Mouse (Mus musculus) liver, embryonic 12.5 days (tissue): Measurements from ENCODE around the gene Gpa33. TPM values are rescaled to one million over a fixed set of nuclear protein-coding genes. Genes with fewer than 3 reads are reported as not detected.

Source experiments
- ATAC-seq: fragments of 200-750 bp; cut with Nextera tagmentation; 2 replicates; pipeline ENCODE4 v1.8.0; 2017; ENCODE audit warnings: moderate number of reproducible peaks, mild to moderate bottlenecking, moderate library complexity
- H3K27ac ChIP-seq: fragments of 300-500 bp; sonication (generic); 2 replicates; pipeline ENCODE4 v1.5.1; 2016; ENCODE audit warnings: mild to moderate bottlenecking
- H3K27me3 ChIP-seq: fragments of 300-500 bp; sonication (generic); replicated peaks from 2 replicates; pipeline ENCODE4 v1.6.1; 2016; ENCODE audit warnings: mild to moderate bottlenecking, moderate library complexity
- H3K36me3 ChIP-seq: fragments of 300-500 bp; sonication (generic); 2 replicates; pipeline ENCODE4 v1.6.1; 2016; ENCODE audit warnings: mild to moderate bottlenecking, moderate library complexity
- H3K4me1 ChIP-seq: fragments of 300-500 bp; sonication (generic); 2 replicates; pipeline ENCODE4 v1.6.1; 2016
- H3K4me2 ChIP-seq: fragments of 300-500 bp; sonication (generic); 2 replicates; pipeline ENCODE4 v1.6.1; 2016; ENCODE audit warnings: mild to moderate bottlenecking, moderate library complexity
- H3K4me3 ChIP-seq: fragments of 300-500 bp; sonication (generic); 2 replicates; pipeline ENCODE4 v1.5.1; 2016; ENCODE audit warnings: mild to moderate bottlenecking, moderate library complexity
- H3K9ac ChIP-seq: fragments of 300-500 bp; sonication (generic); 2 replicates; pipeline ENCODE4 v1.6.1; 2016; ENCODE audit warnings: mild to moderate bottlenecking, moderate library complexity
- H3K9me3 ChIP-seq: fragments of 300-500 bp; sonication (generic); replicated peaks from 2 replicates; pipeline ENCODE4 v1.6.1; 2016; ENCODE audit warnings: mild to moderate bottlenecking, moderate library complexity
- WGBS: fragments of 180-500 bp; shearing (Covaris S2); methylation state at CpG from one replicate; pipeline ENCODE4 v1.1.7; 2016; ENCODE audit not compliant: insufficient replicate concordance; 5-methylcytosine and 5-hydroxymethylcytosine counted together
- polyA plus RNA-seq: library from polyadenylated mRNA; unstranded; fragments of >200 nt; fragmentation: Nextera tagmentation; extraction: Ambion mirVana; gene quantifications from 2 replicates; pipeline ENCODE4 v1.2.1, GENCODE M21; 2016

Gene Gpa33
- polyA plus RNA-seq, 1 experiment from 2014 or later: not detected

DNA sequence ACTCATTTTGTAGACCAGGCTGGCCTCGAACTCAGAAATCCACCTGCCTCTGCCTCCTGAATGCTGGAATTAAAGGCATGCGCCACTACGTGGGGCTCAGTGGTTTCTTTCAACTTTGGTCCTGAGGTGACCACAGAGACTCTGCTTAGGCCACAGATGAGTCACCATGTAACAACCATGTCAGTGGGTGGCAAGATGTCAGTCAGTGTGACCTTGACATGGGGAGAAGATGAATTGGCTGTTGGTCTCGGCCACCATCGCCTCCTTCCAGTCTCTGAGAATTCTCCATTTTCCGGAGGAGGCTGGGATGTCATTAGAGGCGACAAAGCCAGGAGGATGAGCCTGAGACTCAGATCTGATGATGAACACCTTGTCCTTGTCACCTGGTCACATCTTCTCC lies 39.7 kb downstream of the Gpa33 start:
- H3K9me3 ChIP-seq: no peaks in the 10 kb centered on the region
- no peaks in the 10 kb centered on the region for H3K36me3 ChIP-seq
- ATAC-seq: no peak
- H3K4me3 ChIP-seq: no peak overlapping the region
- H3K27me3 ChIP-seq: no peaks in the 10 kb centered on the region
- H3K27ac ChIP-seq: no peak overlapping the region
- H3K4me2 ChIP-seq: no peak overlapping the region
- 62% methylated on average over 7 of the region's 7 CpGs for WGBS
- no peak overlapping the region for H3K9ac ChIP-seq
- no peaks in the 10 kb centered on the region for H3K4me1 ChIP-seq

DNA sequence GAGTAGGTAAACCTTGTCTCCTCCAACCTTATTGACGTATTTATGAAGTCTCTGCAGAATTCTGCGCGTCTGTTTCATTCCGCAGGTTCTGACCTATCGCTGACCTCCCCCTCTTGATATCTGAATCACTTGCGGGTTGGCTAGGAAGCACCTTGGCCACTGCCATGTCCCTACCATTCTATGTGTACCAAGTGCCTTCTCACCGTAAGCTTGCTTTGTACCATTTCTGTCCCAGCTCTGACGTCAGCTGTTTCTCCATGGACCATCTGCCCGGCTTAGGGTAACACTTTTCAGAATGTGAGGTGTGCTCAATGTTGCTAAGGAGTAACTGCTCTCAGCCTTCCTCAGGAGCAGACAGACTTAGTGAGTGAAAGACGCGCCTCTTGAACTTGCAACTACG lies 40.8 kb downstream of the Gpa33 start:
- Histone ChIP-seq H3K4me2 (no peak overlapping the region), H3K36me3 (no peaks in the 10 kb centered on the region), H3K27me3 (no peaks in the 10 kb centered on the region), H3K27ac (no peak overlapping the region), H3K4me1 (no peaks in the 10 kb centered on the region), H3K9ac (no peak overlapping the region), H3K9me3 (no peaks in the 10 kb centered on the region), H3K4me3 (no peak overlapping the region)
- ATAC-seq: no peak
- 79% methylated on average over 12 of the region's 12 CpGs for WGBS

DNA sequence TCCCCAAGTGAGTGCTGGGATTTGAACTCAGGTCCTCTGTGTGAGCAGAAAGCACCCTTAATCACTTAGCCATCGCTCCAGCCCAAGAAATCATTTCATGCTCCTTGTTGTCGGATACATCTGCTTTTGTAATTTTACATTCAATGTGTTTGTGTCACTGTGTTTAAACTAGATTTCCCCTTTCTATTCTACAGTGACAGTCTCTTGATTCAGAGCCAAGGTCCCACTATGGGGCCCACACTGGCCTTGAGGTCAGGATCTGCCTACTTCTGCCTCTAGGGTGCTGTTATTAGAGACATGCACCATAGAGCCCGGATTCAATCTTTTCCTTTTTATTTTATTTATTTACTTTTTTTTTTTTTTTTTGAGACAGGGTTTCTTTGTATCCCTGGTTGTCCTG lies 43.0 kb downstream of the Gpa33 start:
- Histone ChIP-seq H3K9ac (no peak overlapping the region), H3K27me3 (no peaks in the 10 kb centered on the region), H3K9me3 (no peaks in the 10 kb centered on the region), H3K36me3 (no peaks in the 10 kb centered on the region), H3K4me2 (no peak overlapping the region), H3K27ac (no peak overlapping the region), H3K4me1 (no peaks in the 10 kb centered on the region), H3K4me3 (no peak overlapping the region)
- WGBS: 70% methylated on average over 3 of the region's 3 CpGs
- no peak for ATAC-seq

DNA sequence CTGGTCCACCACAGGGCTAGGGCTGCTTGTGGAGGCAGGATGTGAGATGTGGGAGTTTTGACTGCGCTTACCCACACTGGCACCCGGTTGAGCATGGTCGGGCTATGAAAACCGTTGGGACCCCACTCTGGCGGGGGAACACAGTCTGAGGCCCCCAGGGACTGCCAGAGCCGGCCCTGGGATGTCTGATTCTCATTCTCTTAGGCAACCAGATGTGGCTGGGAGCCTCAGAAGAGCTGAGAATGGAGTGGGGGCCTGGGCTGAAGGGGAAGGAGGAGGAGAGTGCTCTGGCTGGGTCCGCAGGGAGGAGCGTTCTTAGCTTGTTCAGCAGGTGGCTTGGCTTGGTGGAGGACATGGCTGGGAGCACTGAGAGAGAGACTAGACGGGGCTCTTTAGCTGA lies 43.6 kb downstream of the Gpa33 start:
- Histone ChIP-seq H3K4me1 (no peaks in the 10 kb centered on the region), H3K4me3 (no peak overlapping the region), H3K27ac (no peak overlapping the region), H3K4me2 (no peak overlapping the region), H3K36me3 (no peaks in the 10 kb centered on the region), H3K27me3 (no peaks in the 10 kb centered on the region), H3K9ac (no peak overlapping the region), H3K9me3 (no peaks in the 10 kb centered on the region)
- WGBS: 63% methylated on average over 9 of the region's 9 CpGs
- ATAC-seq: no peak

DNA sequence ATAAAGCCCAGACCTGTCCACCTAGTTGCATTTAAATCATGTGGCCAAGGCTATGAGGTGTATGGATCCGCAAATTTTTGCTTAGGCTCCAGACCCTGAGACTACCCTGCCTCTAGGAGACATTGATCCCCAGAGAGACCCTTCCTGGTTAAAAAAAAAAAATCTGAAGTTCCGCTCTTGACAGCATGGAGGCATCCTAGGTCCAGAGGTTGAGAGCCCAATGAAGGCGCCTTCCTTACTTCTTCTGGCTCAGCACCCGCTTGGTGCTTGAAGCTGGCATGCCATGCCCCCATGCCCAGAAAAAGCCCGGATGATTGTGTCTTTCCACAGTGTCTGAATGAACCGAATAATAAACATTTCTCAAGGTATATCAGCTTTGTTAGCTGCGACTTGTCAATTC lies 51.5 kb downstream of the Gpa33 start:
- H3K9ac ChIP-seq: no peak overlapping the region
- no peaks in the 10 kb centered on the region for H3K27me3 ChIP-seq
- no peak overlapping the region for H3K4me2 ChIP-seq
- H3K4me1 ChIP-seq: no peaks in the 10 kb centered on the region
- 74% methylated on average over 7 of the region's 7 CpGs for WGBS
- no peaks in the 10 kb centered on the region for H3K9me3 ChIP-seq
- ATAC-seq: no peak
- H3K27ac ChIP-seq: no peak overlapping the region
- H3K4me3 ChIP-seq: no peak overlapping the region
- H3K36me3 ChIP-seq: no peaks in the 10 kb centered on the region

DNA sequence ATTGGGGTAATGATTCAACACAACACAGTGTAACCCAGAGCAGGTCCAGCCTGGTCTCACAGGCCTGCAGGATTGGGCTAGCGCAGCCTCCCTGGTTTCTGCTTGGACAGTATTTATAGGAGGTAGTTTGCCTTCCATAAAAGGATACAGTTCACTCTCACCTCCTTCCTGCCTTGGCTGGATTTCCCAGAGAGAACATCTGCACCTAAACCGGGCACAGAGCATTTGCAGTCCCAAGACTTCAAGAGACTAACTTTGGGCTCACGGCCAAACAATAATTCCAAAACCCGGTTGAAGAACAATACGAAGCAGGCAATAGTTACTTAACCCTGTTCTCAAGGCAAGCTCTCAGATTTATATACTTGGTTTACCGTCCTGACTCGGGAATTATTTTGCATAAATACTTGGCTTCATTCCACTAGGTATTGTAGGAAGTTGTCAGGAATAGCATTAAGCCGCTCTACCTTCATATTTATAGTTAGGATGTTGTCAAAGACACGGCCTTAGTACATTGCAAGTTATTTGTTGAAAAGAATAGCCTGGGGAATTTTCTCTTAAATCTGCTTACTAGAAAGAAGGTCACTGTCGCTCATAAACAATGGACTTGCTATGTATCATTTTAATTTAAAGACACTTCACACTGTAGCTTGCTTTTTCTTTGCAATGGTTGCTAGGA lies 53.1 kb downstream of the Gpa33 start:
- Histone ChIP-seq H3K9ac (no peak overlapping the region), H3K4me1 (no peaks in the 10 kb centered on the region), H3K27ac (no peak overlapping the region), H3K4me2 (no peak overlapping the region), H3K9me3 (no peaks in the 10 kb centered on the region), H3K36me3 (no peaks in the 10 kb centered on the region), H3K4me3 (no peak overlapping the region), H3K27me3 (no peaks in the 10 kb centered on the region)
- no peak for ATAC-seq
- 75% methylated on average over 10 of the region's 10 CpGs for WGBS

DNA sequence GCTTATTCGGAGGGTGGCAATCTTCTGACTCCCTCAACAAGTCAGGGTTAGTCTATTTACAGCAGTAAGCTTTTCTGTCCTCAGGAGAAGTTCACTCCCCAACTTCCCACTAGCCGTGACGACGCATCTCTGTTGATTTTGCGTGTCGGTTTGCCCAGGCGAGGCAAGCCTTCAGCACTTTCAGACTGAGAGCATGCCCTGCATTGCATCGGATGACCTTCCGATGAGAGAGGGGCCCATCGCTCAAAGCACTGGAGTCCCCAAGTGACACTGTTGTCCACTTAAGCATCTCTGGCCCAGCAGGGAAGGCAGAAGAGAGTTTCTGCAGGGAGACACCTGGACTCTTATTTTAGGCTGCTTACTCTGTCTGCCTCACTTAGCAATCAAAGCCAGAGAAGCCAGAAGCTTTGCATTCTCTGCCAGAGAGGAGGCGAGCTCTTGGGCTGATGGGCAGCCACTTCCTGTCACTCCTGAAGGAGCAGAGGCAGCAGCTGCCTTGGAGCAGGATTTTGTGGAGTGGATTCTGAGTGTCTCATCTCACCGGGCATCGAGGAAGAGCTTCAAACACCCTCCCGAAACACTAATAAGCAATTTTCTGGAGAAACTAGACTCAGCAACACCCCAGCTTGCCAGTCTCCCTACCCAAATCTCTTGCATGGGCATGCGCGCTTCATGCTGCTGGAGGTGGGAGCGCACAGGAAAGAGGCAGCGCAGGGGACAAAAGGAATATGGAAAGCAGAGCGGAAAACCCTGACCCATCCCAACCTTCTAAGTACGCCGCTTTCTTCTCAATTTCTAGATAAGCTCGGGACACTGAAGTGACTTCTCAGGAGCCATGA lies 54.6 kb downstream of the Gpa33 start:
- no peaks in the 10 kb centered on the region for H3K27me3 ChIP-seq
- H3K4me1 ChIP-seq: no peaks in the 10 kb centered on the region
- H3K36me3 ChIP-seq: no peaks in the 10 kb centered on the region
- no peak overlapping the region for H3K4me3 ChIP-seq
- no peak for ATAC-seq
- no peak overlapping the region for H3K27ac ChIP-seq
- WGBS: 63% methylated on average over 22 of the region's 22 CpGs
- H3K9ac ChIP-seq: no peak overlapping the region
- no peak overlapping the region for H3K4me2 ChIP-seq
- no peaks in the 10 kb centered on the region for H3K9me3 ChIP-seq

DNA sequence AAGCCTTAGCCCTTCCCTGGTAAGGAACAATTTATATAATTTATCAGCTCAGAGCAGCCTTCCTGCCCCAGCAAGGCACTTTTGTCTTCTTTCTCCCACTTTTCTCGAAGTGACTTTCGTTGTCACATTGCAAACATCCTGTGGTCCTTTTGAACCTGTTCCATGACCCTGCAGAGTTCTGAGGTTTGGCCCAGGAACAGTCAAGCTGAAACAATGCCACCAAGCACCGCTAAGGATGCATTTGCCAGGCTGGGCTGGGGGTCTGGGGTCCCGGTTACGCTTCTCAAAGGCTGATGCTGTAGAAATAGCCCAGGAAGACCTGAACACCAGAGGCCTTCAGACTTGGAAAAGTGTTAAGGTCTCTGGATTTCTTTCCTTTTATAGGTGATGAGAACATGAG lies 55.3 kb downstream of the Gpa33 start:
- WGBS: 66% methylated on average over 5 of the region's 5 CpGs
- H3K27ac ChIP-seq: no peak overlapping the region

DNA sequence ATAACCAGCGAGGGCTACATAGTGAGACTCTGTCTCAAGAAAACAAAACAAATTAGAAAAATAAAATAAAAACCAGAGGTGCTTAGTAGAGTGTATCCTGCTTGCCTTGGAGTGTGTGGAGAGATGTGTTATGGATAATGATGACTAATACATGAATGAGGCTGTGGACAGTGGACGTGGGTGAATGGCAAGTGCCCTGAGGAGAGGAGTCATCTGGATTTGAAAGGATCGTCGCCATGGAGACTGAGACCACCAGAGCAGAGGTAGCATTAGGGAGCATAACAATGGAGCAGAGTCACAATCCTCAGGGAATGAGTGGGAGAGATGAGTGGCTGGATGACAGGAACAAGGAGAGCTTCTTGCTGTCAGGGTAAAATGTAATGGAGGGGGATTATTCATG lies 59.8 kb downstream of the Gpa33 start:
- H3K36me3 ChIP-seq: no peaks in the 10 kb centered on the region
- H3K9me3 ChIP-seq: no peaks in the 10 kb centered on the region
- no peaks in the 10 kb centered on the region for H3K27me3 ChIP-seq
- H3K27ac ChIP-seq: no peak overlapping the region
- no peak overlapping the region for H3K4me2 ChIP-seq
- no peaks in the 10 kb centered on the region for H3K4me1 ChIP-seq
- 80% methylated on average over 4 of the region's 4 CpGs for WGBS
- H3K9ac ChIP-seq: no peak overlapping the region
- no peak overlapping the region for H3K4me3 ChIP-seq
- ATAC-seq: no peak

More for the DNA sequence above, 55.3 kb downstream of the Gpa33 start:
- no peaks in the 10 kb centered on the region for H3K9me3 ChIP-seq
- no peak overlapping the region for H3K4me2 ChIP-seq
- H3K27me3 ChIP-seq: no peaks in the 10 kb centered on the region
- H3K4me3 ChIP-seq: no peak overlapping the region
- H3K36me3 ChIP-seq: no peaks in the 10 kb centered on the region
- ATAC-seq: no peak
- H3K9ac ChIP-seq: no peak overlapping the region
- H3K4me1 ChIP-seq: no peaks in the 10 kb centered on the region

DNA sequence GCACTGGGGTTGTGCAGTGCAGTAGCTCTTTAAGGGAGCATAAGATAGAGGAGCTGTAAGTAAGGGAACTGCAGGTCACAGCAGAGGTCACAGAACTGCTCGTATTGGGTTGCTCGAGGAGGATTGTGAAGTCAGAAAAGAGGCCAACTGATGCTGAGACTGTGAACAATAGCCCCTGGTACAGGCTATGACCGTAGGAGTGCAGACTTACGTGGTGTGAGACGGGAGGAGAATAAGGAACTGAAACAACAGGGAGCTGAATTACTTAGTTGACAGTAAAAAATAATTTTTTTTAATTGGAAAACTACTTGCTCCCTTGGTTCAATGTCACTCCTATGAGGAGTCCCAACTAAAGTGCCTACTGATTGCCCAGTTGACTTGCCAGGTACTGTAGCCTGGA lies 74.1 kb downstream of the Gpa33 start:
- no peak overlapping the region for H3K27ac ChIP-seq
- no peak overlapping the region for H3K4me2 ChIP-seq
- H3K36me3 ChIP-seq: no peaks in the 10 kb centered on the region
- ATAC-seq: no peak
- WGBS: 40% methylated on average over 5 of the region's 5 CpGs
- no peaks in the 10 kb centered on the region for H3K27me3 ChIP-seq
- no peak overlapping the region for H3K4me3 ChIP-seq
- no peak overlapping the region for H3K9ac ChIP-seq
- no peaks in the 10 kb centered on the region for H3K9me3 ChIP-seq
- H3K4me1 ChIP-seq: no peaks in the 10 kb centered on the region

DNA sequence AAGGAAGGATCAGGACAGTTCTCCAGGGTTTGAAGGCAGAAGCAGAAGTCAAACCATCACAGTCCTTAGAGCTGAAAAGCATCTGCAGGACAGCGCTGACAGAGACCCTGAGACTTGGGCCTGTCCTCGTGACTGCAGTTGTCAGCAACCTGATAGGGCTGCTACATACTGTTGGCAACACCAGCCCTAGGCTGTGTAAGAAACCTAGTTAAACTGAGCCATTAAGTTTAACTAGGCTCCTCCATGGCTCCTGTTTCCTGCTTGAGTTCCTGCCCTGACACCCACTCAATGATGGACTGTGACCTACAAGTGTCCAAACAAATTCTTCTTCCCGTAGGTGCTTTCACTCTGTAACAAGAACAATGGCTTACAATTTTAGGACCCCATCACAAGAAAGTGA lies 75.1 kb downstream of the Gpa33 start:
- Histone ChIP-seq H3K9ac (no peak overlapping the region), H3K27me3 (no peaks in the 10 kb centered on the region), H3K36me3 (no peaks in the 10 kb centered on the region), H3K4me2 (no peak overlapping the region), H3K4me1 (no peaks in the 10 kb centered on the region), H3K27ac (no peak overlapping the region), H3K9me3 (no peaks in the 10 kb centered on the region), H3K4me3 (no peak overlapping the region)
- no peak for ATAC-seq
- WGBS: 48% methylated on average over 3 of the region's 3 CpGs

DNA sequence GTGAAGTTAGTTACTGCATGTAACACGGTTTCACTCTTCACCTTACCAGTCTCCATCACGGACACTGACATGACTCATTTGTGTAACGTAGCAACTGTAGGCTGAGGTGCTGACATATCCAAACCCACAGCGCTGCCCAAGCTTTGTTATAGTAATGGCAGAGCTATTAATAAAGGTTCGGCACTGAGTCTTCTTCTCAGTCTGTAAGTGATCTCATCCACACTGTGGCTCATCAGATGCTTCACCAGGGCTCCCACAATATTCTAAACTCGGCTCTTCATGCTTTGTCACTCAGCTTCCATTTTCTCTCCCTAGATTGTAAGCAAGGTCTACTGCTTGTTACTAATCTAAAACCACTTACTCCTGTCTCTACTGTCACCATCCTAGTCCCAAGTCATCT lies 79.3 kb downstream of the Gpa33 start:
- Histone ChIP-seq H3K9ac (no peak overlapping the region), H3K4me1 (no peaks in the 10 kb centered on the region), H3K36me3 (no peaks in the 10 kb centered on the region), H3K4me3 (no peak overlapping the region), H3K27me3 (no peaks in the 10 kb centered on the region), H3K9me3 (no peaks in the 10 kb centered on the region), H3K27ac (no peak overlapping the region), H3K4me2 (no peak overlapping the region)
- 69% methylated on average over 6 of the region's 6 CpGs for WGBS
- no peak for ATAC-seq
